Mouse (Mus musculus): ENCODE measurements at regions not wholly inside any gene's neighbourhood (a gene's known extent, or its start where the extent isn't known, plus 50 kb on each side); places are given as distances from the start of the nearest gene placed in this dataset.

DNA sequence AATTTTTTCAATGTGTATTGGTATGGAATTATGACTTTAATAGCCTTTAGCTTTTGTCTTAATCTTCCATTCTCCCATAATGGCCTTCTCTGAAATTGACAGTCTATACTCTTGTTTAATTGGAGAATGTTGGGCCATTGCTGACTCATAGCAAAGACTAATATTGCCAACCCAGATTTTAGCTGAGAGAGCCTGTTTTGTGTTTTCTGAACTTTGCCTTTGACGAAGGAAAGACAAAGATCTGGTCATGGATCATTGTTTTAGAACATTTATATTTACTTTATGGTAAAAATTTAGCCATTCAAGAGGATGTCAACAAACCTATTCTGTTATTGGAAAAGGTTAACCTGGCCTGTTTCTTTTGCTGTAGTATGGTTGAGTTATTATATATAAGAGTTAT lies 512.1 kb downstream of the Cypt12 start:
- no peaks in the 10 kb centered on the region for H3K27me3 ChIP-seq (ENCODE audit: control insufficient read depth, insufficient read depth, low read length)
- WGBS, result 79% methylated on average over 1 of the region's 1 CpGs
- no peaks in the 10 kb centered on the region for H3K4me1 ChIP-seq (replicated peaks; ENCODE audit: control insufficient read depth, insufficient read depth, low read length)
- no peak overlapping the region for H3K27ac ChIP-seq (ENCODE audit: low read depth, low read length)
- ATAC-seq (ENCODE audit: low FRiP score) (no peak), DNase-seq (ENCODE audit: low spot score) (no peak)
- no peak overlapping the region for H3K4me3 ChIP-seq (ENCODE audit: low read depth, low read length)
- H3K36me3 ChIP-seq (ENCODE audit: control insufficient read depth, insufficient read depth, low read length), result no peaks in the 10 kb centered on the region
- no peak overlapping the region for H3K4me2 ChIP-seq (replicated peaks; ENCODE audit: low read depth, low read length)
- H3K9ac ChIP-seq (ENCODE audit: low read depth, low read length), result no peak overlapping the region
- no peaks in the 10 kb centered on the region for H3K9me3 ChIP-seq (ENCODE audit: control insufficient read depth, low read length)

DNA sequence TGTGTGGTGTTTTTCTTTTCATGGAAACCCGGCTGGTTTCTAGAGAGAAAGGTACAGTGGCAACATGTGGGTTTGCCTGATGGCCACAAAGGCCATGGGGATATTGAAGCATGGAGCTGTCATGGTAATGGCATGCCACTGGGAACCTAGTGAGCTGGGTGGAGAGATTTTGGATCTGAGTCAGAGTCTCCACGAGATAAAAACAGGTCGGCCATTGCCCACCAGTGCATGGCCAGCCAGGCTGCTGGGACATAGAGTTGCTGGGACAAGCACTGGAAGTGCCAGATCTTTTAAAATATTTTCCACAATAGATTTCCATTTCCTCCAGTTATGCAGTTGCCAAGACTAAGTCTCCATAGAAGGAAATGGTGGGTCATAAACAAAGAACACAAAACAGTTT lies 523.6 kb downstream of the Cypt12 start:
- no peak overlapping the region for H3K27ac ChIP-seq (ENCODE audit: low read depth, low read length)
- H3K27me3 ChIP-seq (ENCODE audit: control insufficient read depth, insufficient read depth, low read length), result no peaks in the 10 kb centered on the region
- no peaks in the 10 kb centered on the region for H3K9me3 ChIP-seq (ENCODE audit: control insufficient read depth, low read length)
- no peaks in the 10 kb centered on the region for H3K36me3 ChIP-seq (ENCODE audit: control insufficient read depth, insufficient read depth, low read length)
- DNase-seq (ENCODE audit: low spot score), result no peak
- no peaks in the 10 kb centered on the region for H3K4me1 ChIP-seq (replicated peaks; ENCODE audit: control insufficient read depth, insufficient read depth, low read length)
- H3K4me3 ChIP-seq (ENCODE audit: low read depth, low read length), result no peak overlapping the region
- WGBS, result 87% methylated on average over 3 of the region's 3 CpGs
- no peak for ATAC-seq (ENCODE audit: low FRiP score)
- H3K4me2 ChIP-seq (replicated peaks; ENCODE audit: low read depth, low read length), result no peak overlapping the region
- no peak overlapping the region for H3K9ac ChIP-seq (ENCODE audit: low read depth, low read length)

DNA sequence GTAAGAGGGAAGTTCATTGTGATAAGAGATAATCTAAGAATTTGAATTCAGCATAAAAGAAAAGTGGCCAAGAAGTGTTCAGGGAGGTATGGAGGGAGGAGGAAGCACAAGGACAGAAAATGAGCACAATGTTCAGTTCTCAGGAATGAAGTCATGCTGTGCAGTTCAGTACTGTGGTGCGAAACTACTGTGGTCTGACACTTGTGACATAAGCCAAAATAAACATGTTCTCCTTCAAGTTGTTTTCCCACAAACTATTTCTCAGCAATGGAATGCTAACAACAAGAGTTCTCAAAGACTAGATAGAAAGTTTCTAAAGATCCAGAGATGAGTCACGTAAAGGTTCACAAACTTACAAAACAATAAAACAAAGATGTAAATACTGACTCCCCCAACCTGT lies 531.3 kb downstream of the Cypt12 start:
- no peak overlapping the region for H3K4me2 ChIP-seq (replicated peaks; ENCODE audit: low read depth, low read length)
- no peak overlapping the region for H3K4me3 ChIP-seq (ENCODE audit: low read depth, low read length)
- H3K9ac ChIP-seq (ENCODE audit: low read depth, low read length), result no peak overlapping the region
- WGBS, result 60% methylated on average over 2 of the region's 2 CpGs
- H3K36me3 ChIP-seq (ENCODE audit: control insufficient read depth, insufficient read depth, low read length), result no peaks in the 10 kb centered on the region
- no peaks in the 10 kb centered on the region for H3K4me1 ChIP-seq (replicated peaks; ENCODE audit: control insufficient read depth, insufficient read depth, low read length)
- ATAC-seq (ENCODE audit: low FRiP score) (no peak), DNase-seq (ENCODE audit: low spot score) (no peak)
- no peaks in the 10 kb centered on the region for H3K27me3 ChIP-seq (ENCODE audit: control insufficient read depth, insufficient read depth, low read length)
- no peak overlapping the region for H3K27ac ChIP-seq (ENCODE audit: low read depth, low read length)
- H3K9me3 ChIP-seq (ENCODE audit: control insufficient read depth, low read length), result no peaks in the 10 kb centered on the region

DNA sequence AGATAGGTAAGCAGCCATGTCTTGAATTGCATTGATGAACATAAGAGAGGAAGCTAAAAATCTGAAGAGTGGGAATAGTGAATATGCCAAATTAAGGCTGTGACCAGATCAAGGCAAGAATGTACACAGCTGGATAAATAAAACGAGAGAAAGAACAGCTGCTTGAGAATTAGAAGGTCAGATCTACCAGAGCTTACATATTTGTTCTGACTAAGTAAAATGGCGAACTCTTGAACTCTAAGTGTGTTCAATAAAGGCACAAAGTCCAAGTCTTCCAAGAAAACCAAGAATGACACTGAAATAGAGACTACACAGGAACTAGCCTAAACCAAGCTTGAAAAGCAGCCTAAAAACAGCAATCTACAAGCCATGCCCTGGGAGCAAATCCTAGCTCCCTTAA lies 533.8 kb downstream of the Cypt12 start:
- Histone ChIP-seq H3K9me3 (ENCODE audit: control insufficient read depth, low read length) (no peaks in the 10 kb centered on the region; the same call in 1 of the 2 replicates), H3K27ac (ENCODE audit: low read depth, low read length) (no peak overlapping the region), H3K36me3 (ENCODE audit: control insufficient read depth, insufficient read depth, low read length) (no peaks in the 10 kb centered on the region), H3K4me1 (replicated peaks; ENCODE audit: control insufficient read depth, insufficient read depth, low read length) (no peaks in the 10 kb centered on the region), H3K4me3 (ENCODE audit: low read depth, low read length) (no peak overlapping the region), H3K27me3 (ENCODE audit: control insufficient read depth, insufficient read depth, low read length) (no peaks in the 10 kb centered on the region), H3K4me2 (replicated peaks; ENCODE audit: low read depth, low read length) (no peak overlapping the region), H3K9ac (ENCODE audit: low read depth, low read length) (no peak overlapping the region)
- 85% methylated on average over 2 of the region's 2 CpGs for WGBS
- no peak for ATAC-seq (ENCODE audit: low FRiP score)
- no peak for DNase-seq (ENCODE audit: low spot score)

DNA sequence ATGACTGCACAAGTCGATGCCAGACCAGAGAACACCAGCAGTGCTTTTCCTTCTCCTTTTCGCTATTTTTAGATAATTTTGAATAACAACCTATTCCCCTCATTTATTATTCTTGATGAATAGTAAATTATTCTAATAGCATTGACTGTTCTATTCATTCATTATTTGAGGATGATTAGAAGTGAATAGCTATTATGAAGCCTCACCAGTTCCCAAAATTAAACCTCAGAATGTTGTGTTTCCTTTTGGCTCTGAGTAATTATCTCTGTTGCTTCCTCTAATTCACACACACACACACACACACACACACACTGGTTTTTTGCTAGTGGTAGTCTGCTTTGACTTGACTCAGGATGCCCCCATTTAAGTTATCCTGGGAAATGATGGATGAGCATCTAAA lies 540.7 kb downstream of the Cypt12 start:
- ATAC-seq (ENCODE audit: low FRiP score), result no peak
- H3K4me2 ChIP-seq (replicated peaks; ENCODE audit: low read depth, low read length), result no peak overlapping the region
- H3K4me1 ChIP-seq (replicated peaks; ENCODE audit: control insufficient read depth, insufficient read depth, low read length), result no peaks in the 10 kb centered on the region

DNA sequence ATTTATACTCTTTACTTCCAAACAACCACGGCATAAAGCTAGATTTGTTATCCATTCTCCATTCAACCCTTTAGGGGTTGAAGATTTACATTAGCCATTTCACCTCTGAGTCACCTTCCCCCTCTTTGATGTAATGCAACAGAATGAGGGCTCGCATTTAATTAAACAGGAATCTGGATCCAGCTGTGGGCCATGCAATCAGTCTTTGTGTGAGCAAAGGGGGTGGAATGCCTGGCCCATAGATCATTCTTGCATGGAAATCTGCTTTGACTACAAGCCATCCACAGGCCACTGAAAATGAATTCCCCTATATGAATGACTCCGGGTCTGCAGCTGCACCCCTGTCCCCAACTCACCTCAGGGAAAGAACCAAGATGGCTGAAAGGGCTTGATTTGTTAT lies 574.4 kb downstream of the Cypt12 start:
- H3K4me1 ChIP-seq (replicated peaks; ENCODE audit: control insufficient read depth, insufficient read depth, low read length), result no peaks in the 10 kb centered on the region
- H3K9me3 ChIP-seq (ENCODE audit: control insufficient read depth, low read length), result no peaks in the 10 kb centered on the region
- no peaks in the 10 kb centered on the region for H3K36me3 ChIP-seq (ENCODE audit: control insufficient read depth, insufficient read depth, low read length)
- DNase-seq (ENCODE audit: low spot score) (peak; percentile 3), ATAC-seq (ENCODE audit: low FRiP score) (0 out of 2 replicates have a peak, but pooled peaks have one; percentile 54)
- H3K4me2 ChIP-seq (replicated peaks; ENCODE audit: low read depth, low read length), result no peak overlapping the region
- no peak overlapping the region for H3K9ac ChIP-seq (ENCODE audit: low read depth, low read length)
- H3K27me3 ChIP-seq (ENCODE audit: control insufficient read depth, insufficient read depth, low read length), result no peaks in the 10 kb centered on the region
- H3K27ac ChIP-seq (ENCODE audit: low read depth, low read length), result no peak overlapping the region
- no peak overlapping the region for H3K4me3 ChIP-seq (ENCODE audit: low read depth, low read length)
- WGBS, result 39% methylated on average over 3 of the region's 3 CpGs

More for the DNA sequence above, 540.7 kb downstream of the Cypt12 start:
- H3K9me3 ChIP-seq (ENCODE audit: control insufficient read depth, low read length), result no peaks in the 10 kb centered on the region; the same call in 1 of the 2 replicates
- no peaks in the 10 kb centered on the region for H3K36me3 ChIP-seq (ENCODE audit: control insufficient read depth, insufficient read depth, low read length)
- 74% methylated on average over 2 of the region's 2 CpGs for WGBS
- H3K27me3 ChIP-seq (ENCODE audit: control insufficient read depth, insufficient read depth, low read length), result no peaks in the 10 kb centered on the region
- H3K4me3 ChIP-seq (ENCODE audit: low read depth, low read length), result no peak overlapping the region
- no peak overlapping the region for H3K9ac ChIP-seq (ENCODE audit: low read depth, low read length)
- DNase-seq (ENCODE audit: low spot score), result no peak
- no peak overlapping the region for H3K27ac ChIP-seq (ENCODE audit: low read depth, low read length)

DNA sequence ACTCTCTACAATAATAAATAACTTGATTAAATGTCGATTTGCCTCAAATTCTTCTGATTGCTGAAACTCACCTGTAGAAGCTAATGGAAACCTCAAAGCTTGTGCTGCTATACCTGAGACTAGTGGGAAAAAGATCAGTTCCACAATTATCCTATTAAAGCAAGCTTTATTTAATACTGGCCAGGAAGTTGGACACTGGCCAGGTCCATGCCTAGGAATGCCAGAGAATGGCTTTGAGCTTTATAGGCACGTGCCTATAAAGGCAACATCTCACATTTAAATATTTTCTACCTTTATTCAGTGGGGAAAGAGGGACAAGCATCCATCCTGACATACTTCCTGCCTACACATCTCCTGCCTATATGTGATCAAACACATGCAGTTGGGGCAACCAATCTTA lies 575.8 kb downstream of the Cypt12 start:
- no peaks in the 10 kb centered on the region for H3K9me3 ChIP-seq (ENCODE audit: control insufficient read depth, low read length)
- H3K4me1 ChIP-seq (replicated peaks; ENCODE audit: control insufficient read depth, insufficient read depth, low read length), result no peaks in the 10 kb centered on the region
- H3K27ac ChIP-seq (ENCODE audit: low read depth, low read length), result no peak overlapping the region
- DNase-seq (ENCODE audit: low spot score) (no peak), ATAC-seq (ENCODE audit: low FRiP score) (no peak)
- WGBS, result 91% methylated on average over 2 of the region's 2 CpGs
- no peak overlapping the region for H3K4me2 ChIP-seq (replicated peaks; ENCODE audit: low read depth, low read length)
- H3K27me3 ChIP-seq (ENCODE audit: control insufficient read depth, insufficient read depth, low read length), result no peaks in the 10 kb centered on the region
- H3K4me3 ChIP-seq (ENCODE audit: low read depth, low read length), result no peak overlapping the region
- H3K9ac ChIP-seq (ENCODE audit: low read depth, low read length), result no peak overlapping the region
- no peaks in the 10 kb centered on the region for H3K36me3 ChIP-seq (ENCODE audit: control insufficient read depth, insufficient read depth, low read length)

DNA sequence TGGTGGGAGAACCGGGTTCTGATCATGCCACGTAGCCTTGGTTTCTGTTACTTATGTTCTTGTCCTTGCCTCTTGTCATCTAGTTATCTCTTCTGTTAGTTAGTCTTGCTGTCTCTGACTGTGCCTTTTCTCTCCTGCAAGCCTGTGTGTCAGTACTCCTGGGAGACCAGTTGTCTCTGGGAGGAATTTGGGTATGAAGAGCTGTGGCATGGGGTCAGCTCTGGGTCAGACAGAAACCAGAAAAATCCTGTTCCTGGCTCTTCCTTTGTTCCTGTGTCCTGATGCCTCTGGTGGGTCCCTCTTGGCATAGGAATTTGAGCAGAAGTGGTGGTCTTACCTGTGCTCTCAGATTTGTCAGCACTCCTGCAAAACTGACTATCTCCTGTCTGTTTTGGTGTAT lies 609.0 kb downstream of the Cypt12 start:
- DNase-seq (ENCODE audit: low spot score) (no peak), ATAC-seq (ENCODE audit: low FRiP score) (no peak)
- Histone ChIP-seq H3K27ac (ENCODE audit: low read depth, low read length) (no peak overlapping the region), H3K9me3 (ENCODE audit: control insufficient read depth, low read length) (no peaks in the 10 kb centered on the region), H3K9ac (ENCODE audit: low read depth, low read length) (no peak overlapping the region), H3K4me2 (replicated peaks; ENCODE audit: low read depth, low read length) (no peak overlapping the region), H3K4me1 (replicated peaks; ENCODE audit: control insufficient read depth, insufficient read depth, low read length) (no peaks in the 10 kb centered on the region), H3K4me3 (ENCODE audit: low read depth, low read length) (no peak overlapping the region), H3K27me3 (ENCODE audit: control insufficient read depth, insufficient read depth, low read length) (no peaks in the 10 kb centered on the region), H3K36me3 (ENCODE audit: control insufficient read depth, insufficient read depth, low read length) (no peaks in the 10 kb centered on the region)
- WGBS, result 94% methylated on average over 2 of the region's 2 CpGs

DNA sequence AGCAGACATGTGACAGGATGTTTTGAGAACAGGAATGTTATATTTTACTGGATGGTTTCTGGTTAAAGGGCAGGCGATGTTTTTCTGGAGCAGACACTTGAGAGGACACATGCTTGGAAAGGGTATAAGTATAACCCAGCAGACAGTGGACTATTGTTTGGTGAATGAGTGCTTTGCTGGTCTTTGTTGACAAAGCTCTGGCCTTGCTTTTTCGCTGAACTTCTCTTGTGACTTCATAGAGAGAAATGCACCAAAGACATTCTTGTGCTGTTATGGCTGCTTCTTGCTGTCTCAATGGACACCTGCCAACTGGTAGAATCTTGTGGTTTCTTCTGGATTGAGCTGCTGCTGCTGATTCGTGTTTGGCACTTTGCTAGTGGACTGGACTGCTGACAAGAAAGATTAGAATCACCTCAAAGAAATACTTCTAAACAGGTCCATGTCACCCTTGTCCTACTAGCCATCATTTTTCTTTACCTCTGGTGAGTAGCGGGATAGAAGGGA lies 612.1 kb downstream of the Cypt12 start:
- DNase-seq (ENCODE audit: low spot score), result no peak
- ATAC-seq (ENCODE audit: low FRiP score), result no peak
- no peaks in the 10 kb centered on the region for H3K36me3 ChIP-seq (ENCODE audit: control insufficient read depth, insufficient read depth, low read length)

More for the DNA sequence above, 612.1 kb downstream of the Cypt12 start:
- H3K27ac ChIP-seq (ENCODE audit: low read depth, low read length), result no peak overlapping the region
- WGBS, result 77% methylated on average over 4 of the region's 4 CpGs
- no peaks in the 10 kb centered on the region for H3K27me3 ChIP-seq (ENCODE audit: control insufficient read depth, insufficient read depth, low read length)
- H3K9me3 ChIP-seq (ENCODE audit: control insufficient read depth, low read length), result no peaks in the 10 kb centered on the region
- H3K4me3 ChIP-seq (ENCODE audit: low read depth, low read length), result no peak overlapping the region
- no peaks in the 10 kb centered on the region for H3K4me1 ChIP-seq (replicated peaks; ENCODE audit: control insufficient read depth, insufficient read depth, low read length)
- no peak overlapping the region for H3K4me2 ChIP-seq (replicated peaks; ENCODE audit: low read depth, low read length)
- H3K9ac ChIP-seq (ENCODE audit: low read depth, low read length), result no peak overlapping the region

All from hindbrain, embryonic 11.5 days (tissue).